Mouse (Mus musculus) thymus, postnatal 10 days (tissue): ENCODE measurements around the gene Avil.

ENCODE experiments used
- DNase-seq, 2 experiments: peaks; one replicate each; pipeline ENCODE4 v3.0.0; 2021; ENCODE audit warnings: low spot score in 2 of 2

Avil gene

DNA sequence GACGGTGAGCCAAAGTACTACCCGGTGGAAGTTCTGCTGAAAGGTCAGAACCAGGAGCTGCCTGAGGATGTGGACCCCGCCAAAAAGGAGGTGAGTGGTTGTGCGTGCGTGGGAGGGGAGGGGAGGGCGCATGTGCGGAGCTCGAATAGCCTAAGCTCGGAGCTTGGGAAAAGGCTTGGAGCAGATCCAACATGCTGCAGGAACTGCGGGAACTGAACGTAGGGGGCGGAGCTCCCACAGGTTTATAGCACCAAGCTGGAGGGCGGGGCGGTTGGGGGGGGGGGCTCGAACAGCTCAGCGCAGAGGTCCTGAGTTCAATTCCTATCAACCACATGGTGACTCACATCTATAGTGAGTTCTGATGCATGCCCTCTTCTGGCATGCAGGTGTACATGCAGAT lies 17.9 kb downstream of the Avil start:
- no peak for DNase-seq

DNA sequence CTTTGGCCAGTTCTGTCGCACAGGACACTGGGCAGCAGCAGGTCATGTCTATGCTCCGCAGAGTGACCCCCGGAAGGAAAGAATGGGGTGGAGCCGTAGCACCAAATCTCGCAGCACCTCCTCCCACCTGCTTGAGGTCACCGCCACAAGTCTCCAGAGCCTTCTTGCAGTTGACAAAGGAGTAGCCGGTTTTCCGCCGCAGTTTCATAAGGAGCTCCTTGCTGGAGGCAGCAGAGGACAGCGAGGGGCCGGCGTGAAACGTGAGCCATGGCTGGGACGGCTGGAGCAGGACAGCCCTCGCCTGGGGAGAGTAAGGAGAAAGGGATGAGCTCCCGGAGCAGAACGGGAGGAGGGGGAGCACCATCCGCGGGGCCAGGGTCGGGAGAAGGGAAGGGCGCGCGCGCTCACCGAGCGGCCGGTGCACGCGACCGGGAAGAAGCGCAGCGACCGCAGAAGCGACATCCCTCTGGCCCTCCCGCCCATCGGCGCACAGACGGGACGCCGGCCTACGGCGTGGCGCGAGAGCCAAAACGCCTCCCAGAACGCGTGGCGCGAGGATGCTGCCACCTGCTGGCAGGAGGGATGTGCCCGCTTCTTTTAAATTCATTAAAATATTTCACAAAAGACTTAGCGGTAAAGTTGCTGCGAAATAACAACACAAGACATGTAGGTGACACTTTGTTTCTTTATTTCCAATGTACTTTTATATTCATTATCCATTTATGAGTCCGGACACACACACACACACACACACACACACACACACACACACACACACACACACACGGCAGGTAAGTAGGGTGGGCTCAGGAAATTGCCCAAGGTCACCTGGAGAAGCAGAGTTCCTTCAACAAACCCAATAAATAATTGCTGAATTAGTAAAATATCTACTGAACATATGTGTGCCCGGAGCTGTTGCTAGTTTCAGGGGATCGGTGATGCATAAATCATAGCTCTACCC lies 30.1 kb downstream of the Avil start, which contains the start of gene Tsfm:
Gene Tsfm (minus strand): TSS at position 505 of the 961 bp plus-strand sequence.
- DNase-seq, result peak; percentile 84 to 94

DNA sequence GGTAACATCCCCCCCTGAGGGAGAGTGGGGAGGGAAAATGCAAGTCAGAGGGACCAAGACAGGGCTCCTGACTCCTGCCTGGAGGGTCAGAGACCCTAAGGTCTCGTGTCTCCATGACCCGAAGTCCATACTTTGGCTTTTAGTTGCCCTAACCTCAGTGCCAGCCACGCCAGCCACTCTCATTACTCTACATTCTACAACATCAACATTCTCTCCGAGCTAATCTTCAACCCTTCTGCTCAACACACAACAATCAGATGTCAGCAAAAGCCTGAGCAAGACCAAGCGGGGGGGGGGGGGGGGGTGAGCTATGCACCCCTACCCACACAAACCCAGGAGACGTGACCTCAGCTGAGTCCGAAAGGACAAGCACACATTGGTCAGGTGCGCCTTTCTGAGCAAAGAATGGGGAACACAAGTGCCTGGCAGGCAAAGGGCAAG lies 32.8 kb downstream of the Avil start:
- DNase-seq, result no peak

DNA sequence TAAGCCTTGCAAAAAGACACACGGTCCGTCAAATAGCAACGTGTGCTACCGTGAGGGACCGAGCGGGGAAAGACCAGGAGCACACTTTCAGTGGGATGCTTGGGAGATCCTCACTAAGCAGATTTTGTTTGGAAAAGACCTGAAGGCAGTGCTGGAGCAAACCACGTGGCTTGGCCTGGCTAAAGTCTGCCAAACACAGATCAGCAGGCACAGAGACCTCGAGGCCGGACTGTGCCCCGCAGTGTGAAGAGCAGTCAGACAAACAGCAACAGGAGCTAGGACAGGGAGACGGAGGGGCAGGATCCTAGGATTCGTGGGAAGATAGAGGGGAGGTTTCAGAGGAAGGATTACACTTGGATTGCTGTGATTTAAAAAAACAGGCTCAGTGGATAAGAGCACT lies 35.8 kb downstream of the Avil start:
- no peak for DNase-seq

DNA sequence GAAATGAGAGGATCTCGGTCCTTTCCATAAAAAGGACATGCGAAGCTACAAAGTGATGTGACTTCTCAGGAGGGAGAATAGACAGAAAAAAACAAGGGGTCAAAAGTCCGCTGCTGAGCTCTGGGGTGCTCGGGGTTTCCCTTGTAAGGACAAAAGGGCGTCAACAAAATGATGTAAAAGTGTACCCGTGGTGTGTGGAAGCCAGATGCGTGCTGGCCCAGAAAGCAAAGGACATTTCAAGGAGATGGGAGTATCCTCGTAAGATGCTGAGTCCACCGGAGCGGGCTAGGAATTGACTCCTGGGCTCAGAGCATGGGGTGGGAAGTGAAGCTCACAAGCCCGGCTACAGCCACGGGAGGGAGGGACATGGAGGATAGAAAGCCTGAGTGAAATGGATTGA lies 37.1 kb downstream of the Avil start:
- DNase-seq, result no peak

DNA sequence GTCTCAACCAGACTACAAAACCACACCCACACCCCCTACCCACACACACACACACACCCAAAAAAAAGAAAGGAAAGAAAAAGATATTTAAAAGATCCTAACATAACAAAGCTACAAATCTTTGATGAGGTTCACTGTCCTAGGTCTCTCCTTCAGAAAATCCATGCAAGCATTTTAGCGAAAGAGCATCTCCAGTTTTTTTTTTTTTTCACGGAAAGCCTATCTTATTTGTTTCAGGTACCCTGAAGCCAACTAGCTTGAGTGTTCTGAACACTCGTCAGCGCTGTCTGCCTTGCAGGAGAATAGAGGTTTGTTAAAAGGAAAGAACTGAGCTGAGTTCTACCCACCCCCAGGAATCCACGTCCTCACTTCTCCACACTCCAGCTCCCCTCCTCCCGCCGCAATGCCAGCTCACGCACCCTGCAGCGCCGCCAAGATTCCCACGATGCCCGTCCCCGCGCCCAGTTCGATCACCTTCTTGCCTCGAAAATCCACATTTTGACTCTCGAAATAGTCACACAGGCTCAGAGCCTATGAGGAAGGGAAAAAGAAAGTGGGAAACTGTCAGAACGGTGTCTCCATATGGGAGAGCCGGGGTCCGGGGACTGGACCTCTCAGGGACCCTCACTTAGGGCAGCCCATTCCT lies 40.2 kb downstream of the Avil start:
- no peak for DNase-seq

DNA sequence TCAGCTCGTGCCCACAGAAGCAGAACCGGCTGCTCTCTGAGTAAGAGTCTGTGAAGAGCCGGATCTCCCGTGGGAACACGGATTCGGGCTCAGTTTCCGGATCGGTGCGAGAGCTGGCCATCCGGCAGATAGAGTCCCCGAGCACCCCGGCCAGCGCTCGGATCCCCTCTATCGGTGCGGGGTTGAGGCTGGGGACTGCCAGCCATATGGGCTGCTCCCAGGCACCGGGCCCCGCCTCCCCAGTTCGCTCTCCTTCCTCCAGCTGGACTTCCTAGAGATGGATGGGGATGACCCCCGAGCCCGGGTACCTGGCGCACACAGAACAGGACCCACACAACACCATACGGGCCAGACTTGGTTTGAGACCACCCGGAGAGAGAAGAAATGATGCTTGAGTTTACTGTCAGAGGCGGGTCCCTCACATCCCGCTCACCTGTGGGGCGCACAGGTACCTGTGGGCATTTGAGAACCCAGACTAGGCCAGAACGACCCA lies 40.8 kb downstream of the Avil start, which contains the start of the genes Mettl1 and Eef1akmt3:
Gene Mettl1 (plus strand): TSS at position 141 of the 493 bp plus-strand sequence.
Gene Eef1akmt3 (minus strand): TSS at position 240 of the 493 bp plus-strand sequence.
- no peak for DNase-seq

DNA sequence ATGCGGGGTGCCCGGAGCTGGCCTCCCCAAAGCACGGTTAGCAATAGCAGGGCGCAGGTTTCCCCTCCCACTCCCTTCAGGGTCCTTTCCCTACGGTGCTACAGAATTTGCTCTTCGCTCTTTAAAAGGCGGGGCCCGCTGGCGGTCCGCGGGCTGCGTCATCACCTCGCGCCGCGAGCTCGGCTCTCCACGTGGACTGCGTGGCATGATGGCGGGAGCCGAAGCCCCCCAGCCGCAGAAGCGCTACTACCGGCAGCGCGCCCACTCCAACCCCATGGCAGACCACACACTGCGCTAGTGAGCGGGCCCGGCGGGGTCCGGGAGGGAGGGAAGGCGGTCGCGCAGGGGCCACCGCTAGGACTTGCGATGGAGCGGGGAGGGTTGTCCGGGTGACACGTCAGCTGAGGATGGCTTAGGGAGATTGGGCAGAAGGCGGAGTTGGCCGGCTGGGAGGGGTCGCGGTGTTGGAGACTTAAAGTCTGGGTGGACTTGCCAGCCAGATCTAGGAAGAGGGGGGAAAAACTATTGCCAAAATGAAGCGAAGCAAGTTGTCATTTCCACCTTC lies 41.3 kb downstream of the Avil start:
- peak; percentile 60 to 72 for DNase-seq

DNA sequence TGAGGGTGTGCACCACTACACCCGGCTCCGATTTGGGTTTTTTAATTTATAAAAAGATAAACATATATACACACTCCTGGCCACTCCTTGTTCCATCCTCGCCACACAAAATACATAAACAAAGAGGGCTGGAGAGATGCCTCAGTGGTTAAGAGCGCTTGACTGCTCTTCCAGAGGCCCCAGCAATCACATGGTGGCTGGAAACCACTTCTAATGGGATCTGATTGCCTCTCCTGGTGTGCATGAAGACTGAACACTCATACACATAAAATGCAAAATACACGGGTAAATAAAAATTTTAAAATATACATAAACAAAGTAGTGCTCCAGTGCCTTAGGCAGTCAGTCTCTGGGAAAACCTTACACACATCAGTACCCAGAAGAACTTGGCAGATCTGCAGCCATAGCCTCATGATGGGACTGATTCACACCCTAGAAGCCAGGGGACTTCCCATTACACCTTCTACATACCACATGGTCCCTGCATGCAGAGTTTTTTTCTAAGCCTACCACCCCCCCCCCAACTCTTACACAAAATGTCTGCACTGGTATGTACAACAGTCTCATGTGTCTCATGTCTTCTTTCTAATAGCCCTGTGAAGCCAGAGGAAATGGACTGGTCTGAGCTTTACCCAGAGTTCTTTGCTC lies 42.1 kb downstream of the Avil start:
- no peak for DNase-seq

DNA sequence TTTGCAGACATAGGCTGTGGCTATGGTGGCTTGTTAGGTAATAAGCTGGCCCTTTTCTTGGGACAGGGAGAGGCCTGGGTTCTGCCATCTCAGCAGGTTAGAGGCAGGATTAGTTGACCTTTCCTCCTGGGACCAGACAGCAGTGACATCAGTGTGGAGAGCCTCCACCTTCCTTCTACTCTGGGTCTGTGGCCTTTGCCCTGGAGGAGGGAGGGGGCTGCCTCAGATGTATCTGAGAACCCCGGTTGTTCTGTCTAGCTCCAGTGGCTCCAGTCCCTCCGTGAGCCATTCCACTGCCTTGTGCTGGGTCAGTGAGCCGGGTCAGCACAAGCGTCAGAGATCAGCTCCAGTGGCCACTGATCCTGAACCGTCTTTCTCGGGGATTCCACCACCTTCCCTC lies 42.7 kb downstream of the Avil start:
- DNase-seq, result no peak

DNA sequence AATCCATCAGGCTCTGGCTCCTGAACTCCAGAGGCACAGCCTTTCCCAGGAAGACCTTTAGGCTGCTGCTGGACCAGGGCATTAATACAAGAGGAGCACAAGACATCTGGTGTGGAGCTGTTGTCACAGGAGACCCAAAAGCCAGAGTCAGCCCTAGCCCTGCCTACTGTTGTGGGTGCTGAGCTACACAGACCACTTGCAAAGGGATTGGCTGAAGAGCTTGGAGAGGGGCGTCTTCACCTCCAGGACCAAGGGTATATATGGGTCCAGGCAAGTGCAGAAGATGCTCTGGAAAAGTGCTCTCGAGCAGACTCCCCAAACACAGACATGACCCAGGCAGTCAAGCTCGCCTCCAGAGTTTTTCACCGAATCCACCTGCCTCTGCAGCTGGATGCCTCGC lies 47.4 kb downstream of the Avil start, which contains the start of gene Cyp27b1:
Gene Cyp27b1 (plus strand): TSS at position 297 of the 400 bp plus-strand sequence.
- no peak for DNase-seq

DNA sequence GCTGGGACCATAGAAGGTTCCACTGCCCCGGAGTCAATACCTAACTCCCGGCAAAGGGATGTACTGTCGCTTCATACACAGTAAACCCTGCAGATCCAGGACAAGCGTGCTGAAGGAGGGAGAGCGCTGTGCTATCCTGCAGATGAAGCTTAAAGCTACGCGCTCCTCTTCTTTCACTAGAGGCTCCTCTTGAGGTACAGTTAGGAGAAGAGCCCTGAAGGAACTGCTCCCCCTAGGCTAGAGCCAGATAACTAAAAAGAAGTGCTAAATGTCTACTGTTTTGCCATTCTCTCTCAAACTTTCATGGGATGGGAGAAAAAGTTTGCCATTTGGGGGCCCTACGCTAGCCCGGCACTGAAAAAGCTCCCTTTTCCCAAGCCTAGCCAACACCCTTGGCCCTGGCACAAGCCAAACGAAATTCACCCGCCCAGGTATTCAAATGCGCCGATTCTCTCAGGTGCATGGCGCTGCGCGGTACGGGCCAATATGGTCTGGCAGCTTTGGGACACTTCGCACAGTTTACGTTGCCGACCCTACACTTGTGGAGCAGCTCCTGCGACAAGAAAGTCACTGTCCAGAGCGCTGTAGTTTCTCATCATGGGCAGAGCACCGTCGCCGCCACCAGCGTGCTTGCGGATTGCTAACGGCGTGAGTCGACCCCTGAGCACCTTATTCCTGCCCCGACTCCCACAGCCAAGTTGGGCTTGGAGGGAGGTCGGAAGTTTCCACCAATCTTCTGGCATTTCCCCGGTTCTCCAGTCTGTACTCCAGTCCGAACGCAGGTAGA lies 48.3 kb downstream of the Avil start:
- no peak for DNase-seq

DNA sequence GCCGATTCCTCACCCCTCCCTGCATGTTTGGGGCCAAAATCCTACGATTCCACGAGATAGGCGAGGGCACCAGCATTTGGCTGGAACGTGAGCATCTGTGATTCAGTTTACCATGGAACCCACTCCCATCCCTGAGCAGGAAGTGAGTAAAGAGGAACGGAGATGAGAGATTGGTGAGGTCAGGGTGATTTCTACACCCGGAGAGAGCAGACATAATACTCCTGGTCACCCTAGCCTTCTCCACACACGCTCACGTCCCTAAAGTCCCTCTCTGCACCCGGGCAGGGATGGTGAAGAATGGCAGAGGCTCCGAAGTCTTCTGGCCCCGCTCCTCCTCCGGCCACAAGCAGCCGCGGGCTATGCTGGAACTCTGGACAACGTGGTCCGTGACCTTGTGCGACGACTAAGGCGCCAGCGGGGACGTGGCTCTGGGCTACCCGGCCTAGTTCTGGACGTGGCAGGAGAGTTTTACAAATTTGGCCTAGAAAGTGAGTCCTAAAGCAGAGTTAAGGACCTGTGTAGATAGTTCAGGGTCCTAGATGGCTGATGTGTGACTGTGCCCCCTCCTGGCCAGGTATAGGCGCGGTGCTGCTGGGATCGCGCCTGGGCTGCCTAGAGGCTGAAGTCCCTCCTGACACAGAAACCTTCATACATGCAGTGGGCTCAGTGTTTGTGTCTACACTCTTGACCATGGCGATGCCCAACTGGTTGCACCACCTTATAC lies 49.0 kb downstream of the Avil start:
- DNase-seq, result no peak

DNA sequence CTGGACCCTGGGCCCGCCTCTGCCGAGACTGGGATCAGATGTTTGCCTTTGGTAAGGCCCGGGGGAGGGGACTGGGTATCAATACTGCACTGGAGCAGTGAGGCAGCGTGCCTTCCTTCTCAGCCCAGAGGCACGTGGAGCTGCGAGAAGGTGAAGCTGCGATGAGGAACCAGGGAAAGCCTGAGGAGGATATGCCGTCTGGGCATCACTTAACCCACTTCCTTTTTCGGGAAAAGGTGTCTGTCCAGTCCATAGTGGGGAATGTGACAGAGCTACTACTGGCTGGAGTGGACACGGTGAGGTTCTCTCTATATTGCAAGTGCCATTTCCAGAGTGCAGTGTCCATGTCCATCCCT lies 49.6 kb downstream of the Avil start:
- DNase-seq, result no peak

DNA sequence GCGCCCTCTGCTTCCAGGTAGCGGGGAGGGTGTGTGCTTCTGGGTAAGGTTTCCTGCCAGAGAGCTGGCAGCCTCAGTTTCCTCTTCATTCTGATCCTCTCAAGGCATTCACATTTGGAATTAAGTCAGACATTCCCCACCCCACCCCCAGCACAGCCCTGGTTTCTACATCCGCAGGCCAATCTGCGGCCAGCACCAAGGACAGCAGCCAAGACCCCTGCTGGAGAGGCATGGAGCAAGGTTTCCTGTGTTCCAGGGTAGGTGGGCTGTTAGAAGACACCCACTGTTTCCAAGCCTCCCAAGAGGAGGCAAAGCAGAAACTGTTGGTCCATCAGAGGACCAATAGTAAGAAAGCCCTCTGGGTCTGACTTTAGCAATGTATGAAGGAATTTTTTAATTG lies 54.1 kb downstream of the Avil start:
- no peak for DNase-seq

DNA sequence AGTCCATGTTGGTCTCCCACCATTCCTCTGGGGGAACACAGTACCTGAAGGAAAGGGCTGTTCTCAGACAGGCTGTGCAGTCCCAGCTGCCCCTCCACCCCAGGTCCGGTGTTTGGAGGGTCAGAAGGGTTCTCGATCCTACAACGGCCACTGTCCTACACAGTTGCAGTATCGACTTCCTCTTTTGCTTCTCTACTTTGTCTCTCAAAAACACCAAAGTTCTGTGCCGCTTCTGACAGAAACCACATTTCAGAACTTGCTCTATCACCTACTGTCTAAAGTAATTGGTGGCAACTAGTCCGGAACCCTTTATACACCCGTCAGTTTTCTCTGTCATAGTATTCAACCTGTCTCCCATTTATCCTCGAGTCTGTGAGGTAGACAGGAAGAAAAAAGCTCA lies 54.9 kb downstream of the Avil start:
- DNase-seq, result no peak

DNA sequence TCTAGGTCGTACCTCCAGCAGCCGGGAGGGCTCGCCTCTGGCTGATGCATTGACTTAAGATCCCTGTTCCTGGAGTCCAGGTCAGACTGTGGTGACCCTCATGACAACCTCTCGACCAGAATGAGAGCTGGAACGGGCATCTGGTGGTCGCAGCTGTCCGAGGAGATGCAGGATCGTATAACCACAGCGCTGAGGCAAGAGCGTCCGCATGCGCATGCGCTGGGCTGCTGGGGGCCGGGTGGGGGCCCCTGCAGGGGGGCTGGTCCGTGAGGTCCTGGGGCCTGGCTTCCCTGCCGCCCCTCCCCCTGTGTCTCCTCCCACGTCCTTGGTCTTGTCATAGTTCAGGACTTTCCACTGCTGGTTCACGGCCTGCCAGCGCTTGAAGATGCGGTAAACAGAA lies 56.0 kb downstream of the Avil start:
- DNase-seq, result no peak

DNA sequence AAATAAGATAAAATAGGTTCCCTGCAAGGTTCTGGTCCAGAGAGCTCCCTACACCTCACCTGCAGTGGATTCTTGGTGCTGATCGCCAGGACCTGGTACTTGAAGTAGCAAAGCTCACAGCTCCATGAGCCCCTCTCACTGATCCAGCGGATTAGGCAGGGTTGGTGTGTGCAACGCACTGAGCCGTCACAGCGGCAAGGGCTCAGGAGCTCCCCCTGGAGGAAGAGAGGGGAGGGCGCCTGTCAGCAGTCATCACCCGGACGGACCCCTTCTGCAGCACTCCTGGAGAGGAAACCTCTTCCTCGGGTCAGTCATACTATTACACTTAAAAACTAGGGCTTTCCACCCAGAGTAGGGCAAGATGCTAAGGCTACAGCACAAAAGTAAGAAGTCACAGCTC lies 57.7 kb downstream of the Avil start:
- peak; percentile 69 to 88 for DNase-seq

DNA sequence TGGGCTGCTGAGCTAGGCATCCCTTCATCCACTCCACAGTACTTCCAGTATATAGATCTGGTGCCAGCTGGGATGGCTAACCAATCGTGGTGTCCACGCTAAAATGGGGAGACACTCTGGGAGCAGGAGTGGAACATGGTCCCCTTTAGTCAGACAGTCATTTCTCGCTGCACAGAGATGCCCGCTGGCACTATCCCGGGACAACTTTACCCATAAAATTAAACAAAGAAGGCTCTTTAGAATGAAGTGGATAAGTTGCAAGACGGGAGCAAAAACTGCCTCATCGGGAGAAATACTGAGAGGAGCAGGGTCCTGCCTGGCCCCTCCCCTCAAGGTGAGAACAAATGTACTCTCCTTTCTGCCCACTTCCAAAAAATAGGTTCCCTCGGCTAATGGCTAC lies 58.2 kb downstream of the Avil start:
- no peak for DNase-seq
